Mouse (Mus musculus) stomach, postnatal 0 days (tissue): ENCODE measurements around the gene AW209491. TPM values are rescaled to one million over a fixed set of nuclear protein-coding genes. Genes with fewer than 3 reads are reported as not detected.

Source experiments
- ATAC-seq: fragments of 200-750 bp; cut with Nextera tagmentation; 2 replicates; pipeline ENCODE4 v1.8.0; 2017; ENCODE audit not compliant: low FRiP score, low TSS enrichment
- DNase-seq: peaks from one replicate; pipeline ENCODE4 v3.0.0-alpha.2; 2016; ENCODE audit warnings: low spot score
- H3K27ac ChIP-seq: fragments of 300-500 bp; sonication (generic); replicated peaks from 2 replicates; pipeline ENCODE4 v1.5.1; 2014; ENCODE audit warnings: mild to moderate bottlenecking, control low read depth
- H3K27me3 ChIP-seq: fragments of 300-500 bp; sonication (generic); 2 replicates; pipeline ENCODE4 v1.6.1; 2014; ENCODE audit warnings: low read length; ENCODE audit not compliant: control insufficient read depth, insufficient read depth
- H3K36me3 ChIP-seq: fragments of 300-500 bp; sonication (generic); 2 replicates; pipeline ENCODE4 v1.6.1; 2014; ENCODE audit warnings: low read length, mixed read lengths; ENCODE audit not compliant: control insufficient read depth, insufficient read depth
- H3K4me1 ChIP-seq: fragments of 300-500 bp; sonication (generic); replicated peaks from 2 replicates; pipeline ENCODE4 v1.6.1; 2014; ENCODE audit warnings: antibody characterized with exemption; ENCODE audit not compliant: control insufficient read depth, insufficient read depth
- H3K4me2 ChIP-seq: fragments of 300-500 bp; sonication (generic); replicated peaks from 2 replicates; pipeline ENCODE4 v1.6.1; 2014; ENCODE audit warnings: low read depth, mild to moderate bottlenecking, control low read depth, moderate library complexity
- H3K4me3 ChIP-seq: fragments of 300-500 bp; sonication (generic); 2 replicates; pipeline ENCODE4 v1.5.1; 2014; ENCODE audit warnings: low read depth, low read length, control low read depth
- H3K9ac ChIP-seq: fragments of 300-500 bp; sonication (generic); 2 replicates; pipeline ENCODE4 v1.6.1; 2014; ENCODE audit warnings: mild to moderate bottlenecking, low read length, control low read depth, mixed read lengths
- H3K9me3 ChIP-seq: fragments of 300-500 bp; sonication (generic); 2 replicates; pipeline ENCODE4 v1.6.1; 2016; ENCODE audit warnings: low read length; ENCODE audit not compliant: control insufficient read depth
- CTCF ChIP-seq: IDR thresholded peaks from 2 replicates; pipeline ENCODE4 v1.5.1; 2016; ENCODE audit warnings: antibody characterized with exemption, low read depth, mild to moderate bottlenecking, moderate library complexity
- EP300 ChIP-seq: optimal IDR thresholded peaks from 2 replicates; pipeline ENCODE3; 2016; ENCODE audit warnings: antibody characterized with exemption
- WGBS: fragments of 180-500 bp; shearing (Covaris S2); extraction: QIAGEN DNeasy Blood & Tissue Kit; methylation state at CpG from one replicate; pipeline ENCODE4 v1.1.7; 2014; 5-methylcytosine and 5-hydroxymethylcytosine counted together
- polyA plus RNA-seq: library from polyadenylated mRNA; unstranded; fragments of >200 nt; fragmentation: Nextera tagmentation; extraction: Ambion mirVana; gene quantifications from 2 replicates; pipeline ENCODE4 v1.2.1, GENCODE M21; 2015

The AW209491 gene
- polyA plus RNA-seq = 17.8 and 19.9 TPM in 2 replicates

DNA sequence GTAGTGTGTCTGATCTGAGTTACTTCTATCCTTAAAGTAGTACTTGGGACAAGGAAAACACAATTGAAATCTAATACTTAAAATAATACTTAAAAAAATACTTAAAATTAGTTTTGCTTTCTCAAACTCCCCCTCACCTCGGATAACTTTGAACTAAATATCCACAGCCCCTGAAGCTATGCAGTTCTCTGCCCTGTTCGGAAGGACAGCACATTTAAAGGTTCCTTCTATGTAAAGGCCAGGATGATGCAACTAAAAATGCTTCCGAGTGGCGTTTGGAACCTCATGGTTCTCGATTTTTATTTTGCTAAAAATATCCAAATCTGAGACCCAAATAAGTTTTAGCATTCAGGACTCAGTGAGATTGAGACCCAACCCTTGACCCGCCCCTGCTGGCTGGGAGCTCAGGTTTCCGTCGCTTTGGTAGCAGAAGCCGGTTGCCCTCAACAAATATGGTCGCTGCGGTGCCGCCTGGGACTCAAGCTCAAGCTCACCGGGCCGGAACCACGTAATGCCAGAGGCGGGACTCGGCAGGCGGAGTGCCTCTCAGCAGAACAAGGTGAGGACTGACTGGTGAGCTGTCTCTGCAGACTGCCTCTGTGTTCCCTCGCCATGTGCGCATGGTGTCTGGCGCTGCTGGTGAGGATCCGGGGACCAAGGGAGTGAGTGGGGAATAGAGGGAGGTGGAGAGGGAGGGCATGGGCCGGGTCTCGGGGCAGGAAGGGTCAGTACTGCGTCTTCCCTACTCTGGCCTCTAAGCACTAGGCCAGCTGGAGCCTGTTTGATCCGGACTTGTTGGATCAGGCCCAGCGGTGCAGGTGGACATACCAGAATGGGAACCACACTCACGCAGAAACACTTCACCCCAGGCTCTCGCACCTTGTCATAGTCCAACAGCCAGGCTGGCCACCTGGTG is at the start of gene AW209491:
Gene AW209491 (plus strand): TSS at position 429 of the 916 bp plus-strand sequence.
- no peaks in the 10 kb centered on the region for H3K36me3 ChIP-seq
- TF ChIP-seq CTCF = peak; percentile 44
- no peak for TF ChIP-seq EP300
- peak within 1 kb of the TSS; percentile 61 for H3K4me3 ChIP-seq
- H3K4me1 ChIP-seq = no peaks in the 10 kb centered on the region
- WGBS = 1% methylated on average over 29 of the region's 29 CpGs
- H3K9ac ChIP-seq = peak within 1 kb of the TSS; percentile 73
- DNase-seq (peak; percentile 96), ATAC-seq (peak; percentile 99)
- peak within 1 kb of the TSS; percentile 62 for H3K4me2 ChIP-seq
- no peaks in the 10 kb centered on the region for H3K9me3 ChIP-seq
- no peaks in the 10 kb centered on the region for H3K27me3 ChIP-seq
- peak within 1 kb of the TSS; percentile 76 for H3K27ac ChIP-seq

DNA sequence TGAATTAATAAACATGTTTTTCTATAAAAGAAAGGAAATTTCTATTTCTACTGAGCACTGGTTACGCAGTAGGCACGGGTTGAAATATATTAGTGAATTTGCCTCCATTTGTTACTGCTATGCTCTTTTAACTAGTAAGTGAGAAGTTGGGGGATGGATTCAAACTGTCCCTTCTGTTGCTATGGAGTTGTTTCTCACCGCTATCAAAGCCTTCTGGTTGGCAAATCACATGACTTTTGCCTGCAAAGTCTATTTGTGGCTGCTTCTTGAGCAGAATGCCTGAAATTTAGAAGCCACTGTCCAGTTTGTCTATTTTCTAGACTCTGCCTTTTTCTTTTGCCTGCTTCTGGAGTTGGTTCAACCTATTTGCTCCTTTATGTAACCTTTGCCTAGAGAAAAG is 49.6 kb upstream of the AW209491 start:
- TF ChIP-seq EP300 (no peak), CTCF (no peak)
- Histone ChIP-seq H3K4me3 (no peak overlapping the region), H3K36me3 (no peaks in the 10 kb centered on the region), H3K4me1 (no peaks in the 10 kb centered on the region), H3K27ac (no peak overlapping the region), H3K4me2 (no peak overlapping the region), H3K27me3 (no peaks in the 10 kb centered on the region), H3K9me3 (no peaks in the 10 kb centered on the region), H3K9ac (no peak overlapping the region)
- DNase-seq (no peak), ATAC-seq (no peak)
- WGBS = 76% methylated on average over 3 of the region's 3 CpGs

DNA sequence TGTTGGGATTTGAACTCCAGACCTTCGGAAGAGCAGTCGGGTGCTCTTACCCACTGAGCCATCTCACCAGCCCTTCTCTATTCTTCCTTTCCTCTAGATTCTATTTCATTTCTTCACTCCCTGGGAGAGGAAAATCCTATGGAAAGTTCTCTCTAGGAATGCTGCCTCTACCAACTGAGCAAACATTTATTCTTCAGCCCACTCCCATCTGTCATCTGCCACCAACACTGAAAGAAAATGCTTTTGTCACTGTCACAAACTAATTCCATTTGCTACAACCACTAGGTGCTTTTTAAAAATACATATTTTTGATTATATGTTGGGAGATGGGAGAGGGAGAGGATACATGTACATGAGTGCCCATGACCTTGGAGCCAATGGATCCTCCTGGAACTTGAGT is 27.2 kb upstream of the AW209491 start:
- no peak overlapping the region for H3K4me2 ChIP-seq
- H3K27ac ChIP-seq = no peak overlapping the region
- H3K27me3 ChIP-seq = no peaks in the 10 kb centered on the region
- H3K4me3 ChIP-seq = no peak overlapping the region
- no peak for TF ChIP-seq EP300
- no peak for TF ChIP-seq CTCF
- no peak for ATAC-seq
- H3K36me3 ChIP-seq = no peaks in the 10 kb centered on the region
- no peaks in the 10 kb centered on the region for H3K4me1 ChIP-seq
- no peak for DNase-seq
- WGBS = 86% methylated on average over 2 of the region's 2 CpGs
- H3K9ac ChIP-seq = no peak overlapping the region
- H3K9me3 ChIP-seq = no peaks in the 10 kb centered on the region

DNA sequence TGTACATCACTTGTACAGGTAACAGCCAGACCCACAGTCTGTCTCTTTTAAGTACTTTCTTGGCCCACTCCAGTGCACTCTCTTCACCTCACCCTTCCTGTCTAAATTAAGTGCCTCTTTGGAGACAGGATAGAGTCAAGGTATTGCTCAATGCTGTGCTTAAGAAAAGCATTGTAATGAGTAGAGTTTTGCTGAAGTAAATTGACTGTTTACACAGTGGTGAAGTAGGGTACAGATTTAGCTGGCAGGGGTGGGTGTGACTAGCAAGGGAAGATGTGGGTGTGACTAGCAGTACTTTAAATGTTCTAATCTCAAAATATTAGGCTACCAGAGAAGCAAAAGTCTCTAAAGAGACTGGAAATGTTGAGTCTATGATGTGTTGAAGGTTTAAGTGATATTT is 22.3 kb upstream of the AW209491 start:
- DNase-seq = no peak
- ATAC-seq = no peak
- no peak overlapping the region for H3K27ac ChIP-seq
- TF ChIP-seq EP300 (no peak), CTCF (no peak)
- H3K36me3 ChIP-seq = no peaks in the 10 kb centered on the region; the same call in 1 of the 2 replicates
- H3K27me3 ChIP-seq = no peaks in the 10 kb centered on the region
- H3K4me3 ChIP-seq = no peak overlapping the region
- no peaks in the 10 kb centered on the region for H3K9me3 ChIP-seq
- H3K9ac ChIP-seq = no peak overlapping the region
- H3K4me2 ChIP-seq = no peak overlapping the region
- no peaks in the 10 kb centered on the region for H3K4me1 ChIP-seq

DNA sequence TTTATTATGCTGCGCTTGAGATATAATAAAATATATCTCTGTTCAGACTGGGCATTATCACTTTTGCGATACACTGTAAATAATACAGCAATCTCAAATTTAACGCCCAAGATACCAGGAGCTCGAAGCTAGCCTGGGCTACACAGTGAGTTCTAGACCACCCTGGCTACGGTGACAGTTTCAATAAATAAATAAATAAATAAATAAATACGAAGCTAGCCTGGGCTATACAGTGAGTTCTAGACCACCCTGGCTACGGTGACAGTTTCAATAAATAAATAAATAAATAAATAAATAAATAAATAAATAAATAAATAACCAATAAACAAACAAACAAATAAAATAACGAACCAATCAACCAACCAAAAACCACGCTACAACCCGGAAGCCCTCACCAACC is 17.5 kb upstream of the AW209491 start:
- Histone ChIP-seq H3K27me3 (no peaks in the 10 kb centered on the region), H3K27ac (peak overlapping the region; percentile 88), H3K4me2 (peak overlapping the region; percentile 54), H3K4me3 (peak overlapping the region; percentile 96), H3K4me1 (no peaks in the 10 kb centered on the region), H3K36me3 (peaks cover 3% of the 10 kb centered on the region; the same call in 1 of the 2 replicates), H3K9ac (peak overlapping the region; percentile 79), H3K9me3 (no peaks in the 10 kb centered on the region)
- WGBS = 4% methylated on average over 10 of the region's 10 CpGs
- ATAC-seq (peak; percentile 35; the same call in 1 of the 2 replicates), DNase-seq (no peak)
- TF ChIP-seq EP300 (no peak), CTCF (no peak)

DNA sequence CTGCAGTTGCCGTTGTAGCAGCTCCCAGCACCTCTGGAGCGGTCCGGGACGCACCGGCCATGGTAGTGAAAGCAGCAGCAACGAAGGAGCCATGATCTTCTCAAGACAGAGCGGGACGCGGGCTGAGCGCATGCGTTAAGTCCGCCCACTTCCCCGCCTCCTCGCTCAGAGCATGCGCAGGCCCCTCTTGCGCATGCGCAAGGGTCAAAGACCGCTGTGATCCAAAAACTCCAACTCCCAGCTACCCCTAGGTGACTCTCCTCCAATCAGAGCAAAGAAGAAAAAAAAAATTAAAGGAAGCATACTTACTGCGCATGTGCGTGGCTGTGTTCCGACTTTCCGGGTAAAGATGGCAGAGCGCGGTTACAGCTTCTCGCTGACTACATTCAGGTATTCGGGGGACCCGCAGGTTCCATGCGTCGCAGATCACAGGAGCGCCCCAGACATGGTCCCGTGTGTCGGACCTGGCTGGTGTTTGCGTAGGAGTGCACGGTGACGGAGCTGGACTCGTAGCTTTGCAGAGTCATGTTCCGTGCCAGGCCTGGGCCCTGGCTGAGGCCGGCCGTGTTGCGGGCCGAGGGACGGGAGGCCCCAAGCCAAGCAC is 16.9 kb upstream of the AW209491 start, which contains the start of the genes Mrpl32 and Psma2:
Gene Mrpl32 (minus strand): TSS at position 240 of the 604 bp plus-strand sequence.
Gene Psma2 (plus strand): TSS at position 315 of the 604 bp plus-strand sequence.
- under 1% methylated on average over 41 of the region's 42 CpGs for WGBS
- ATAC-seq = peak; percentile 99
- peak within 1 kb of the TSS; percentile 89 for H3K27ac ChIP-seq
- DNase-seq = peak; percentile 98
- H3K4me3 ChIP-seq = peak within 1 kb of the TSS; percentile 96
- H3K9ac ChIP-seq = peak within 1 kb of the TSS; percentile 94
- TF ChIP-seq CTCF (no peak), EP300 (no peak)
- H3K9me3 ChIP-seq = no peaks in the 10 kb centered on the region
- H3K36me3 ChIP-seq = peaks cover 6% of the 10 kb centered on the region; the same call in 1 of the 2 replicates
- peak within 1 kb of the TSS; percentile 65 for H3K4me2 ChIP-seq
- no peaks in the 10 kb centered on the region for H3K27me3 ChIP-seq
- H3K4me1 ChIP-seq = no peaks in the 10 kb centered on the region
